Mouse (Mus musculus) large intestine, adult 2 months (tissue): ENCODE data around the gene Ankrd24. TPM values are rescaled to one million over a fixed set of nuclear protein-coding genes. Genes with fewer than 3 reads are reported as not detected.
"Not testable (repeated sequence)": the region's sequence is repeated elsewhere in the genome, so short reads cannot be mapped to it uniquely, and the experiment has no call there.

Source experiments
- DNase-seq: peaks from one replicate; pipeline ENCODE4 v3.0.0-alpha.2; 2012; ENCODE audit warnings: low read depth, low spot score
- WGBS: fragments of 180-500 bp; shearing (Covaris S2); methylation state at CpG from one replicate; pipeline ENCODE4 v1.1.7; 2018; 5-methylcytosine and 5-hydroxymethylcytosine counted together
- polyA plus RNA-seq: library from polyadenylated mRNA; depleted of rRNA; stranded (reverse); fragments of >200 nt; gene quantifications from 2 replicates; pipeline ENCODE4 v1.2.3, GENCODE M21; 2012; rRNA removed

Gene Ankrd24
- polyA plus RNA-seq, 1 experiment = 11.8 TPM

GRCm38 (mm10) chr10:81641566-81641965 is 13.2 kb downstream of the Ankrd24 start:
- WGBS = 94% methylated on average over 2 of the region's 2 CpGs
- no peak for DNase-seq

- WGBS = 61% methylated on average over 8 of the region's 8 CpGs
- DNase-seq = no peak
These were observed 13.8 kb downstream of the Ankrd24 start for GRCm38 (mm10) chr10:81641978-81642647.

GRCm38 (mm10) chr10:81642648-81643448 is 14.5 kb downstream of the Ankrd24 start:
- 7% methylated on average over 24 of the region's 24 CpGs for WGBS
- DNase-seq = no peak

GRCm38 (mm10) chr10:81643449-81644055 is 15.2 kb downstream of the Ankrd24 start:
- peak; percentile 70 for DNase-seq
- under 1% methylated on average over 70 of the region's 75 CpGs for WGBS

GRCm38 (mm10) chr10:81644162-81644561 is 15.8 kb downstream of the Ankrd24 start:
- WGBS = 56% methylated on average over 2 of the region's 2 CpGs
- no peak for DNase-seq

- 95% methylated on average over 18 of the region's 18 CpGs for WGBS
- DNase-seq = no peak
These were observed 16.4 kb downstream of the Ankrd24 start for GRCm38 (mm10) chr10:81644716-81645115.

- DNase-seq = no peak
- 92% methylated on average over 4 of the region's 4 CpGs for WGBS
These were observed 17.1 kb downstream of the Ankrd24 start for GRCm38 (mm10) chr10:81645391-81645790.

- WGBS = 83% methylated on average over 7 of the region's 7 CpGs
- DNase-seq = no peak
These were observed 17.7 kb downstream of the Ankrd24 start for GRCm38 (mm10) chr10:81646015-81646555.

- DNase-seq = peak; percentile 80
- under 1% methylated on average over 38 of the region's 52 CpGs for WGBS
These were observed 20.7 kb downstream of the Ankrd24 start, which contains the start of gene Gm10778 for GRCm38 (mm10) chr10:81648803-81649775. TSS of gene Gm10778 (plus strand) at chr10:81649059.

- WGBS = 97% methylated on average over 10 of the region's 10 CpGs
- no peak for DNase-seq
These were observed 26.8 kb downstream of the Ankrd24 start for GRCm38 (mm10) chr10:81655178-81655577.

GRCm38 (mm10) chr10:81656174-81656573 is 27.8 kb downstream of the Ankrd24 start:
- 97% methylated on average over 2 of the region's 2 CpGs for WGBS
- no peak for DNase-seq

- WGBS = no CpG with 5 or more reads among the region's 18 CpGs
These were observed 58.8 kb downstream of the Ankrd24 start for GRCm38 (mm10) chr10:81687114-81687513.

More at GRCm38 (mm10) chr10:81687114-81687513, 58.8 kb downstream of the Ankrd24 start:
- DNase-seq = not testable (repeated sequence)

Other genes starting within 250 kb of the Ankrd24 start
- 48.2 and 60.4 TPM in 2 replicates for gene Dohh, start 244.1 kb upstream of the Ankrd24 start, polyA plus RNA-seq
- gene Gm48551, start 244.1 kb upstream of the Ankrd24 start, polyA plus RNA-seq = 3.3 and 3.7 TPM in 2 replicates
- gene Gm48552, start 239.5 kb upstream of the Ankrd24 start, polyA plus RNA-seq = 0.98 and 4.1 TPM in 2 replicates
- 2,134 and 4,482 TPM in 2 replicates for gene Smim24, start 235.5 kb upstream of the Ankrd24 start, polyA plus RNA-seq
- 10.5 and 11.6 TPM in 2 replicates for gene Nfic, start 172.9 kb upstream of the Ankrd24 start, polyA plus RNA-seq
- 2.3 and 5.3 TPM in 2 replicates for gene Celf5, start 145.8 kb upstream of the Ankrd24 start, polyA plus RNA-seq
- gene Ncln, start 132.1 kb upstream of the Ankrd24 start, polyA plus RNA-seq = 242 and 319 TPM in 2 replicates
- gene S1pr4, start 128.4 kb upstream of the Ankrd24 start, polyA plus RNA-seq = 4.4 and 4.8 TPM in 2 replicates
- gene Gna15, start 104.3 kb upstream of the Ankrd24 start, polyA plus RNA-seq = 1.6 and 2.3 TPM in 2 replicates
- 402 and 684 TPM in 2 replicates for gene Gna11, start 83.3 kb upstream of the Ankrd24 start, polyA plus RNA-seq
- 1,252 and 1,560 TPM in 2 replicates for gene Aes, start 69.1 kb upstream of the Ankrd24 start, polyA plus RNA-seq
- gene Tle2, start 54.0 kb upstream of the Ankrd24 start, polyA plus RNA-seq = 11.3 and 13.5 TPM in 2 replicates
- 7.3 and 8.8 TPM in 2 replicates for gene Tle6, start 27.5 kb upstream of the Ankrd24 start, polyA plus RNA-seq
- gene BC025920, start 22.3 kb upstream of the Ankrd24 start, polyA plus RNA-seq = 1.1 and 1.4 TPM in 2 replicates
- 19.7 and 30.0 TPM in 2 replicates for gene Sirt6, start 743 bp upstream of the Ankrd24 start, polyA plus RNA-seq
- 0.37 and 0.40 TPM in 2 replicates for gene Gm10778, start 20.5 kb downstream of the Ankrd24 start, polyA plus RNA-seq
- gene Zfp433, start 76.3 kb downstream of the Ankrd24 start, polyA plus RNA-seq = 0.48 and 0.77 TPM in 2 replicates
- 0.37 and 0.57 TPM in 2 replicates for gene Gm3055, start 142.6 kb downstream of the Ankrd24 start, polyA plus RNA-seq
- gene Gm4767, start 183.6 kb downstream of the Ankrd24 start, polyA plus RNA-seq = not detected in 2 replicates
- gene Gm32687, start 235.4 kb downstream of the Ankrd24 start, polyA plus RNA-seq = 0.35 and 0.53 TPM in 2 replicates